11 mouse cellular contexts compared by ENCODE assay signal in genomic region chr2:167559413-167559812, GRCm38 (mm10). TPM values are rescaled to one million over a fixed set of nuclear protein-coding genes. Genes with fewer than 3 reads are reported as not detected.
A peak's percentile ranks its signal among the peaks of the same experiment; 100 is the strongest.
DNase-seq lines count a peak whose midpoint lies in the region; ATAC-seq and TF ChIP-seq lines count a peak whose summit lies in the region.
"Had no signal": no experiment of that assay in that cellular context is flagged by ENCODE, and none has a peak within 500 bp of the region (broad histone marks: within the 10 kb centered on the region; RNA-seq: fewer than 3 reads in every experiment).

No protein-coding gene starts in this region.

- ATAC-seq in heart, embryonic 11.5 days (replicated peaks; ENCODE audit: insufficient number of reproducible peaks, low FRiP score, low TSS enrichment): no peak
- peak; percentile 51 for ATAC-seq in hindbrain, embryonic 12.5 days (ENCODE audit: low FRiP score)
- peak; percentile 7; the same call in 1 of the 2 replicates for ATAC-seq in liver, embryonic 16.5 days (ENCODE audit: low read depth)

- peak overlapping the region; percentile 66 for H3K4me2 ChIP-seq in heart, embryonic 11.5 days
- peak overlapping the region; percentile 47 for H3K4me2 ChIP-seq in hindbrain, embryonic 12.5 days (replicated peaks)
- 0 out of 2 replicates have a peak overlapping the region, but pooled peaks have one; percentile 1 for H3K4me2 ChIP-seq in liver, embryonic 16.5 days (ENCODE audit: low read depth, low read length)

- no peaks in the 10 kb centered on the region for H3K36me3 ChIP-seq in heart, embryonic 11.5 days (ENCODE audit: control insufficient read depth, insufficient read depth, low read length)
- no peaks in the 10 kb centered on the region for H3K36me3 ChIP-seq in heart, adult 2 months (ENCODE audit: control insufficient read depth, insufficient read depth, low read length)
- no peaks in the 10 kb centered on the region for H3K36me3 ChIP-seq in ES-Bruce4 (ENCODE audit: control insufficient read depth, insufficient read depth, low read length, poor library complexity, severe bottlenecking)
- H3K36me3 ChIP-seq in hindbrain, embryonic 12.5 days: no peaks in the 10 kb centered on the region
- H3K36me3 ChIP-seq in liver, embryonic 16.5 days (ENCODE audit: control insufficient read depth, insufficient read depth): no peaks in the 10 kb centered on the region

- peak overlapping the region; percentile 25 for H3K4me3 ChIP-seq in heart, embryonic 11.5 days (ENCODE audit: low read depth, low read length)
- no peak overlapping the region for H3K4me3 ChIP-seq in heart, adult 2 months
- H3K4me3 ChIP-seq in ES-Bruce4 (ENCODE audit: low read depth, low read length): peak overlapping the region; percentile 54
- H3K4me3 ChIP-seq in hindbrain, embryonic 12.5 days: peak overlapping the region; percentile 9; the same call in 1 of the 2 replicates
- no peak overlapping the region for H3K4me3 ChIP-seq in liver, embryonic 16.5 days (ENCODE audit: low read depth, low read length)
- H3K4me3 ChIP-seq: megakaryocyte, embryonic 14.5 days had no signal

- H3K27me3 ChIP-seq in heart, embryonic 11.5 days (ENCODE audit: control insufficient read depth, insufficient read depth, low read length): 0 out of 2 replicates have a peak, but pooled peaks cover 9% of the 10 kb centered on the region
- no peaks in the 10 kb centered on the region for H3K27me3 ChIP-seq in heart, adult 2 months (ENCODE audit: control insufficient read depth, insufficient read depth, low read length)
- no peaks in the 10 kb centered on the region for H3K27me3 ChIP-seq in ES-Bruce4 (ENCODE audit: control insufficient read depth, insufficient read depth, low read length, poor library complexity, severe bottlenecking)
- peaks cover 20% of the 10 kb centered on the region for H3K27me3 ChIP-seq in hindbrain, embryonic 12.5 days
- peaks cover 14% of the 10 kb centered on the region for H3K27me3 ChIP-seq in liver, embryonic 16.5 days (ENCODE audit: control insufficient read depth, insufficient read depth, low read depth, low read length)

- TF ChIP-seq CTCF in heart, adult 2 months (IDR thresholded peaks at IDR 0.05): no peak
- TF ChIP-seq CTCF in ES-Bruce4 (IDR thresholded peaks at IDR 0.05; ENCODE audit: low read depth, low read length): no peak

- H3K4me1 ChIP-seq in heart, embryonic 11.5 days (ENCODE audit: control insufficient read depth, insufficient read depth, low read length): peaks cover 32% of the 10 kb centered on the region
- H3K4me1 ChIP-seq in heart, adult 2 months (ENCODE audit: control insufficient read depth, insufficient read depth, low read length): peaks cover 2% of the 10 kb centered on the region
- H3K4me1 ChIP-seq in ES-Bruce4 (ENCODE audit: control insufficient read depth, insufficient read depth, low read length): no peaks in the 10 kb centered on the region
- H3K4me1 ChIP-seq in hindbrain, embryonic 12.5 days: peaks cover 39% of the 10 kb centered on the region
- H3K4me1 ChIP-seq in liver, embryonic 16.5 days (ENCODE audit: control insufficient read depth, low read depth, low read length): no peaks in the 10 kb centered on the region; the same call in none of the 2 replicates

- intact Hi-C loops in heart, adult 2 months (cut with DNase I): no loop called here

- peak overlapping the region; percentile 66 for H3K9ac ChIP-seq in heart, embryonic 11.5 days (ENCODE audit: low read depth, low read length)
- H3K9ac ChIP-seq in heart, adult 2 months (ENCODE audit: low read depth, low read length): no peak overlapping the region
- peak overlapping the region; percentile 63 for H3K9ac ChIP-seq in ES-Bruce4 (ENCODE audit: low read depth, poor library complexity, severe bottlenecking)
- peak overlapping the region; percentile 44 for H3K9ac ChIP-seq in hindbrain, embryonic 12.5 days
- peak overlapping the region; percentile 38; the same call in 1 of the 2 replicates for H3K9ac ChIP-seq in liver, embryonic 16.5 days (ENCODE audit: low read depth, low read length)

- H3K79me2 ChIP-seq in heart, adult 2 months (replicated peaks; ENCODE audit: control insufficient read depth, insufficient read depth, low read length): no peaks in the 10 kb centered on the region

- DNase-seq in heart, adult 2 months: no peak
- no peak for DNase-seq in spleen, adult 12 weeks (ENCODE audit: low spot score)
- no peak for DNase-seq in testis, postnatal 10 days (ENCODE audit: low spot score)
- DNase-seq in adrenal gland, postnatal 4 days (ENCODE audit: low spot score in 2 of 2): no peak
- DNase-seq: cerebellum, adult 9-11 months; heart, adult 18-20 months had no signal

- H3K9me3 ChIP-seq in heart, embryonic 11.5 days (replicated peaks; ENCODE audit: control insufficient read depth, low read length): no peaks in the 10 kb centered on the region
- H3K9me3 ChIP-seq in ES-Bruce4 (replicated peaks; ENCODE audit: control insufficient read depth, insufficient read depth, low read length, poor library complexity, severe bottlenecking): no peaks in the 10 kb centered on the region
- no peaks in the 10 kb centered on the region for H3K9me3 ChIP-seq in hindbrain, embryonic 12.5 days (replicated peaks)
- no peaks in the 10 kb centered on the region for H3K9me3 ChIP-seq in liver, embryonic 16.5 days (replicated peaks; ENCODE audit: control insufficient read depth, low read length)

- no peak for TF ChIP-seq POLR2A in heart, adult 2 months (IDR thresholded peaks at IDR 0.05; ENCODE audit: insufficient read depth, low read depth, low read length)
- no peak for TF ChIP-seq POLR2A in ES-Bruce4 (IDR thresholded peaks at IDR 0.05; ENCODE audit: insufficient read depth, low read length)

- TF ChIP-seq EP300 in heart, adult 2 months (IDR thresholded peaks at IDR 0.05; ENCODE audit: insufficient read depth, low read depth, low read length): no peak
- no peak for TF ChIP-seq EP300 in ES-Bruce4 (IDR thresholded peaks at IDR 0.05; ENCODE audit: insufficient read depth, low read depth, low read length)

- H3K27ac ChIP-seq in heart, embryonic 11.5 days (ENCODE audit: low read depth, low read length): no peak overlapping the region
- no peak overlapping the region for H3K27ac ChIP-seq in heart, adult 2 months
- no peak overlapping the region for H3K27ac ChIP-seq in ES-Bruce4 (ENCODE audit: insufficient read depth, low read length)
- peak overlapping the region; percentile 9; the same call in 1 of the 2 replicates for H3K27ac ChIP-seq in hindbrain, embryonic 12.5 days
- H3K27ac ChIP-seq in liver, embryonic 16.5 days (ENCODE audit: low read length): no peak overlapping the region

- WGBS in heart, embryonic 11.5 days (ENCODE audit: insufficient replicate concordance): 8% methylated on average over 27 of the region's 27 CpGs
- WGBS in heart, adult 2 months: 38% methylated on average over 25 of the region's 27 CpGs
- 6% methylated on average over 27 of the region's 27 CpGs for WGBS in hindbrain, embryonic 12.5 days
- WGBS in liver, embryonic 16.5 days (ENCODE audit: insufficient replicate concordance): 13% methylated on average over 27 of the region's 27 CpGs

RNA-seq across cellular contexts. Expression of gene Snai1, which starts 21.4 kb away (rescaled TPM):
- 21.1 and 23.1 TPM in 2 replicates for polyA plus RNA-seq in heart, embryonic 11.5 days (2014; fragmentation: Nextera tagmentation; extraction: Ambion mirVana)
- 1 to 10 TPM; 1.6 to 2.0 TPM for total RNA-seq in heart, adult 2 months (2021)
- 6.5 and 10.5 TPM in 2 replicates for polyA plus RNA-seq in heart, adult 2 months (2012; rRNA removed)
- polyA plus RNA-seq in ES-Bruce4 (2011; ENCODE audit: insufficient read depth, insufficient read length, low read depth, missing spikeins): 5.9 and 6.7 TPM in 2 replicates
- polyA plus RNA-seq in hindbrain, embryonic 12.5 days (2016; fragmentation: Nextera tagmentation; extraction: Ambion mirVana): 30.1 and 39.0 TPM in 2 replicates
- polyA plus RNA-seq in liver, embryonic 16.5 days (2015; fragmentation: Nextera tagmentation; extraction: Ambion mirVana): 1.5 TPM in 2 replicates
- total RNA-seq in adrenal gland, postnatal 4 days (2021): 10 to 100 TPM; 13.2 to 14.8 TPM

Comparison
In these comparisons a context has a peak if more than half of its experiments do, and no peak if none do; other contexts are left out.
1. H3K4me3 ChIP-seq: peak in heart, embryonic 11.5 days (single experiment), ES-Bruce4 (single experiment) and hindbrain, embryonic 12.5 days (single experiment); none in heart, adult 2 months (single experiment) and liver, embryonic 16.5 days (single experiment).
2. H3K4me2 ChIP-seq: peak in every context shown above with its lines; median percentile 66 in heart, embryonic 11.5 days; 47 in hindbrain, embryonic 12.5 days; 1 in liver, embryonic 16.5 days.